Comparison of ENCODE assay signal across 23 mouse cellular contexts in the genomic region with DNA sequence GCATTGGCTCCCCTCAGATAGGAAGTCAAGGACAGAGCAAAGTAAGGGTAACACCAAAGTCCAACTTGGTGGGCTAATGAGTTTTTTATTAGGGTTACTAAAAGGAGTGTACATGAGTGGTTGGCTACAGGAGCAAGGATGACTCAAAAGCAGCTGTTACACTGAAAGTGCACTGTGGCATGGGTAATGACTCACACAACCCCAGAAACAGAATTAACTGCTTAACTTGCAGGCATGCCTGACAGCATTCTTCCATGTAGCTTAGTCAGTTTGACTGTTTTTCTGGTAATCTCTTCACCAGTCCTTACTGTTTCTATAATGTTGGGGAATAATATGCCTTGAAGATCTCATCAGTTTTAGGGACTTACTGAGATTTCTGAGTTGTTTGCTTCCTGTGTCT.
DNase-seq lines count a peak whose midpoint lies in the region; ATAC-seq and TF ChIP-seq lines count a peak whose summit lies in the region.
"Had no signal": no experiment of that assay in that cellular context is flagged by ENCODE, and none has a peak within 500 bp of the region (broad histone marks: within the 10 kb centered on the region; RNA-seq: fewer than 3 reads in every experiment).

No protein-coding gene starts in this region.

- no peaks in the 10 kb centered on the region for H3K27me3 ChIP-seq in Patski
- H3K27me3 ChIP-seq: embryonic facial prominence, embryonic 15.5 days; forebrain, embryonic 12.5 days; heart, embryonic 13.5 days; hindbrain, embryonic 12.5 days had no signal

- POLR2A ChIA-PET in Patski (lab: Charles Lee): no interaction called here

- DNase-seq in adrenal gland, adult 2 months: peak; percentile 13
- no peak for DNase-seq in adrenal gland, postnatal 25 days
- DNase-seq in Patski (ENCODE audit: low read depth, low spot score): peak; percentile 25
- DNase-seq in fibroblast of lung, adult 2 months (ENCODE audit: low read depth): peak; percentile 67
- no peak for DNase-seq in layer of hippocampus, adult 2 months (ENCODE audit: low spot score in 2 of 2)
- DNase-seq in gastrocnemius, adult 2 months: no peak
- DNase-seq in right cerebral cortex, adult 2 months (ENCODE audit: low spot score in 2 of 2): no peak
- DNase-seq: adrenal gland, postnatal 14 days; cerebellum, adult 11 months; cerebellum, adult 8-10 months; cerebellum, postnatal 14 days; embryo, embryonic 11 days; gastrocnemius, postnatal 14 days; heart, postnatal 36 days had no signal

- H3K27ac ChIP-seq in layer of hippocampus, adult 2 months: no peak overlapping the region
- no peak overlapping the region for H3K27ac ChIP-seq in gastrocnemius, adult 2 months
- H3K27ac ChIP-seq: embryonic facial prominence, embryonic 15.5 days; forebrain, embryonic 12.5 days; heart, embryonic 13.5 days; hindbrain, embryonic 12.5 days had no signal

- no peak overlapping the region for H3K4me3 ChIP-seq in layer of hippocampus, adult 2 months
- H3K4me3 ChIP-seq in gastrocnemius, adult 2 months: no peak overlapping the region
- H3K4me3 ChIP-seq: embryonic facial prominence, embryonic 15.5 days; forebrain, embryonic 12.5 days; heart, embryonic 13.5 days; hindbrain, embryonic 12.5 days had no signal

- ATAC-seq in Patski: peak; percentile 96
- ATAC-seq: CD4-positive, CD25-positive, alpha-beta regulatory T cell, adult 4 months; forebrain, embryonic 16.5 days; hindbrain, embryonic 16.5 days; inflammation-experienced regulatory T-cells, adult 6 months; intestine, postnatal 0 days had no signal

- in situ Hi-C loops in Patski (cut with MboI; ENCODE audit: low pct_unique_long_range_greater_than_20kb): no loop called here

- no peak for TF ChIP-seq CTCF in Patski (IDR thresholded peaks at IDR 0.05)
- TF ChIP-seq CTCF in layer of hippocampus, adult 2 months (conservative IDR thresholded peaks at IDR 0.05): no peak
- TF ChIP-seq CTCF in gastrocnemius, adult 2 months (IDR thresholded peaks at IDR 0.05): no peak

- intact Hi-C loops in gastrocnemius, adult 2 months (cut with DNase I): no loop called here

- CTCF ChIA-PET in Patski (lab: Charles Lee): no interaction called here

Comparison
In these comparisons a context has a peak if more than half of its experiments do, and no peak if none do; other contexts are left out.
1. DNase-seq: peak in adrenal gland, adult 2 months (single experiment), Patski (single experiment) and fibroblast of lung, adult 2 months (single experiment); none in adrenal gland, postnatal 25 days (single experiment), layer of hippocampus, adult 2 months (0 of 2), gastrocnemius, adult 2 months (single experiment) and right cerebral cortex, adult 2 months (0 of 2).